Mouse (Mus musculus) adrenal gland, adult (tissue): ENCODE data around the gene Tnfaip8l3.
A peak's percentile ranks its signal among the peaks of the same experiment; 100 is the strongest.
"Not testable (repeated sequence)": the region's sequence is repeated elsewhere in the genome, so short reads cannot be mapped to it uniquely, and the experiment has no call there.

Experiments
- DNase-seq, 2 experiments: peaks; one replicate each; pipeline ENCODE4 v3.0.0; 2022 to 2023; ENCODE audit warnings: low spot score in 1 of 2; ENCODE audit not compliant: inconsistent age in 2 of 2

Gene Tnfaip8l3

DNA sequence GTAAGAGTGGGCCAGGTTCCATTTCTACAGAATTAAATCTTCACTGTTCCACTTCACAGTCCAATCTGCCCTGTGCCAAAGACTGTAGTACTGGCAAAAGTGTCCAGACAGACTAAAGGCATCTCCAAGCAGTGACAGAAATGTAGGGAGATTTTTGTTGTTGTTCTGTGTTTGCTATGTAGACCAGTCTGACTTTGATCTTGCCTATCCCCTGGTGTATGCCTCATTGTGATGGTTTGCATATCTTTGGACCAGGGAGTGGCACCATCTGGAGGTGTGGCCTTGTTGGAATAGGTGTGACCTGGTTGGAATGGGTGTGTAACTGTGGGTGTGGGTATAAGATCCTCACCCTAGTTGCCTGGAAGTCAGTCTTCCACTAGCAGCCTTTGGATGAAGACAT lies 75.6 kb downstream of the Tnfaip8l3 start:
- not testable (repeated sequence) for DNase-seq

GRCm38 (mm10) chr9:53990921-53991320 lies 77.3 kb downstream of the Tnfaip8l3 start:
- peak in 1 of 2 experiments; percentile 71 for DNase-seq

- DNase-seq: peak in 1 of 2 experiments; percentile 67
Measured at GRCm38 (mm10) chr9:53986972-53987371, 81.2 kb downstream of the Tnfaip8l3 start.

DNA sequence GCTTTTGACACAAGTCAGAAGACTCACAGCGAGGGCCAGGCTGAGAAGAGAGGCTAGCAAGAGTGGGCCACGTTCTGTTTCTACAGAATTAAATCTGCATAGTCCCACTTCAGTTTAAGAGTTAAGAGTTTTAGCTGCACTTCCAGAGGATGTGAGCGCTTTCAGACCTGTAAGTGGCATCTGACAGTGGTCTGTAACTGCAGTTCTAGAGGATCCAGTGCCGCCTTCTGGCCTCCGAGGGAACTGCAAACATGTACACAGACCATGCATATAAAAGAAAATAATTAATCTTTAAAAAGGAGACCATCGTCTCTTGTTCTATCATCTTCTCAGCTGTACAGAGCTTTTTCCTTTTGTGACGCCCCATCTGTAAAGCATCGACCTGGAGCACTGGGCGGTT lies 83.3 kb downstream of the Tnfaip8l3 start:
- DNase-seq: peak; percentile 23 to 74

DNA sequence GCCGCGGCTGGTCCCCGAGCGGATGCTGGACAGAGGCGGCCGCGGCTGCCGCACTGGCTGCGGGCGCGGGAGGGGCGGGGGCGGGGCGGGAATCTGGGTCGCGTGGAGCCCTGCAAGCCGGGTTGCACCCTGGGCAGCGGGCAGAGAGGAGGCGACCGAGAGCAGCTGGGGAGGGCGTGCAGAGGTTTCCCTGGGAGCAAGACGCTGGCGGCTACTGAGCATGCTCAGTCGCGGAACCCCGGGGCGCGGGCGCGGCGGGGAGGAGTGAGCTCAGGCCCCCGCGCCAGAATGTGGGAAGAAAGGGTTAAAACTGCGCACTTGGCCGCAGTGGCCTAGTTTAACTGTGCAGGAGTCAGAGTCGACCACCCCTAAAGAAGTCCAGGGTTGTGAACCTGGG lies 93.1 kb downstream of the Tnfaip8l3 start, which contains the start of gene Elmod1:
Gene Elmod1 (minus strand): TSS at position 180 of the 397 bp plus-strand sequence.
- DNase-seq: peak; percentile 53 to 80

DNA sequence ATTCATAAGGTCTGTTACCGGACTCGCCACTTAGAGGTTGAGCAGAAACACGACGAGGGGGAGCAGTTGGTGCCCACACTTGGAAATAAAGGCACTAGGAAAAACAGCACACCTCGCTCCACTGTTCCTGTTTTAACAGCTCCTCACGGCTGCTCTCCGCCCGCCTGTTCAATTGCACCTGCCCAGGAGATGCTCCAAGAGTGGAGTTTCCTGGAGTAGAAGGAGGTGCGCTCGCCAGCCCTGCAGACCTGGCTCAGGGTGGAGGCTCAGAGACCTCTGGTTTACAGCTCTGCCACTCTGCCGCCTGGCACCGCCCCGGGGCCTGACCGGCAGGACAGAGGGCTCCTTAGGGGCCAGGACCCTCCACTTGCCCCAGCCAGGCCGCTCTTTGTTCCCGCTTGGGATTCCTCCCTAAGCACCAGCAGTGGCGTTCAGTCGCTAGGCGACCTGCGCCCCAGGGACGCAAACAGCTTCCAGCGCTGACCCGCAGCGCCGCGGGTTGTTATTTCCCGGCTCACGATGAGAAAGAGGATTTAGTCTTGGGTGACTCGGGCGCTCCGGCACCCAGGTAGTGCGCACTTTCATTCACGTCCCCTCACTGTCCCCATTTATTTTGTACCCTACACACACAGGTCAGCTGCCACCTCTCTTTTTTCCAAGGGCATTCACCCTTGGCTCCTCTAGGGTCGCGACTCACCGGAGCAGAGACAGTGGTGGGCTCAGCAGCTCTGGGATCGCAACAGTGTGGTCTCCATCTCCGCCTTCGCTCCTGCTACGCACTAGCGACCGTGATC lies 93.7 kb downstream of the Tnfaip8l3 start:
- DNase-seq: peak; percentile 12 to 64

GRCm38 (mm10) chr9:53973929-53974327 lies 94.3 kb downstream of the Tnfaip8l3 start:
- peak in 1 of 2 experiments; percentile 27 for DNase-seq
